8 mouse cellular contexts compared by ENCODE assay signal in genomic region chr12:100289267-100290177, GRCm38 (mm10).
DNase-seq lines count a peak whose midpoint lies in the region; ATAC-seq and TF ChIP-seq lines count a peak whose summit lies in the region.

No protein-coding gene starts in this region.

- no peak for TF ChIP-seq CTCF in hindbrain, postnatal 0 days (IDR thresholded peaks at IDR 0.05; ENCODE audit: low read depth)

- H3K4me1 ChIP-seq in hindbrain, postnatal 0 days (ENCODE audit: insufficient read depth, low read length): peaks cover 27% of the 10 kb centered on the region
- H3K4me1 ChIP-seq in limb, embryonic 12.5 days (replicated peaks): peaks cover 29% of the 10 kb centered on the region
- H3K4me1 ChIP-seq in midbrain, embryonic 16.5 days (ENCODE audit: control insufficient read depth, insufficient read depth, low read length): peaks cover 32% of the 10 kb centered on the region

- WGBS in hindbrain, postnatal 0 days: 20% methylated on average over 8 of the region's 8 CpGs
- 27% methylated on average over 8 of the region's 8 CpGs for WGBS in limb, embryonic 12.5 days
- WGBS in midbrain, embryonic 16.5 days: 17% methylated on average over 8 of the region's 8 CpGs

- no peaks in the 10 kb centered on the region for H3K36me3 ChIP-seq in hindbrain, postnatal 0 days (ENCODE audit: insufficient read depth, low read length)
- no peaks in the 10 kb centered on the region for H3K36me3 ChIP-seq in limb, embryonic 12.5 days
- no peaks in the 10 kb centered on the region for H3K36me3 ChIP-seq in midbrain, embryonic 16.5 days (ENCODE audit: control insufficient read depth, insufficient read depth, low read length)

- DNase-seq in adrenal gland, adult 2 months: peak; percentile 86
- peak; percentile 84 to 88 for DNase-seq in cerebellum, postnatal 10 days
- peak; percentile 71 for DNase-seq in gastrocnemius, postnatal 25 days
- DNase-seq in hindbrain, postnatal 0 days (ENCODE audit: low spot score): peak; percentile 88
- DNase-seq in urinary bladder, postnatal 36 days (ENCODE audit: low spot score in 2 of 2): peak; percentile 37 to 78
- no peak for DNase-seq in spleen, postnatal 14 days (ENCODE audit: low spot score in 2 of 2)

- no peaks in the 10 kb centered on the region for H3K9me3 ChIP-seq in hindbrain, postnatal 0 days (ENCODE audit: low read length)
- H3K9me3 ChIP-seq in limb, embryonic 12.5 days: no peaks in the 10 kb centered on the region
- no peaks in the 10 kb centered on the region for H3K9me3 ChIP-seq in midbrain, embryonic 16.5 days (replicated peaks; ENCODE audit: control insufficient read depth, low read length, poor library complexity, severe bottlenecking)

- no peak overlapping the region; the same call in 1 of the 2 replicates for H3K9ac ChIP-seq in hindbrain, postnatal 0 days (replicated peaks; ENCODE audit: low read length)
- no peak overlapping the region for H3K9ac ChIP-seq in limb, embryonic 12.5 days (replicated peaks)
- no peak overlapping the region for H3K9ac ChIP-seq in midbrain, embryonic 16.5 days (ENCODE audit: low read depth, low read length)

- H3K4me3 ChIP-seq in hindbrain, postnatal 0 days (ENCODE audit: low read length): no peak overlapping the region
- H3K4me3 ChIP-seq in limb, embryonic 12.5 days (replicated peaks): no peak overlapping the region
- no peak overlapping the region for H3K4me3 ChIP-seq in midbrain, embryonic 16.5 days (ENCODE audit: low read depth, low read length)

- H3K4me2 ChIP-seq in hindbrain, postnatal 0 days (ENCODE audit: low read depth, low read length): no peak overlapping the region
- peak overlapping the region; percentile 24; the same call in 1 of the 2 replicates for H3K4me2 ChIP-seq in limb, embryonic 12.5 days
- H3K4me2 ChIP-seq in midbrain, embryonic 16.5 days (ENCODE audit: low read length): no peak overlapping the region

- no peaks in the 10 kb centered on the region for H3K27me3 ChIP-seq in hindbrain, postnatal 0 days (ENCODE audit: insufficient read depth, low read length)
- H3K27me3 ChIP-seq in limb, embryonic 12.5 days: no peaks in the 10 kb centered on the region
- H3K27me3 ChIP-seq in midbrain, embryonic 16.5 days (ENCODE audit: control insufficient read depth, insufficient read depth, low read depth, low read length): no peaks in the 10 kb centered on the region

- peak; percentile 67 for ATAC-seq in hindbrain, postnatal 0 days
- peak; percentile 43 for ATAC-seq in limb, embryonic 12.5 days (ENCODE audit: insufficient number of reproducible peaks, insufficient read depth, low FRiP score, low TSS enrichment, low read depth)
- ATAC-seq in midbrain, embryonic 16.5 days: peak; percentile 67

- H3K27ac ChIP-seq in hindbrain, postnatal 0 days: peak overlapping the region; percentile 77
- peak overlapping the region; percentile 85 for H3K27ac ChIP-seq in limb, embryonic 12.5 days
- H3K27ac ChIP-seq in midbrain, embryonic 16.5 days (ENCODE audit: low read length): peak overlapping the region; percentile 83

Comparison
In these comparisons a context has a peak if more than half of its experiments do, and no peak if none do; other contexts are left out.
1. DNase-seq: peak in adrenal gland, adult 2 months (single experiment), cerebellum, postnatal 10 days (2 of 2), gastrocnemius, postnatal 25 days (single experiment), hindbrain, postnatal 0 days (single experiment) and urinary bladder, postnatal 36 days (2 of 2); none in spleen, postnatal 14 days (0 of 2).
2. Peak in every context shown above with its lines, with median percentiles within 50 percentile points of each other: ATAC-seq and H3K27ac ChIP-seq.